Mouse (Mus musculus) embryonic fibroblast, embryonic 13.5 days (primary cell): ENCODE measurements around the gene B4galt1.

Source experiments
- CTCF ChIP-seq: IDR thresholded peaks from 2 replicates; pipeline ENCODE4 v1.5.1; 2011; ENCODE audit warnings: mild to moderate bottlenecking, control low read depth, low read length, moderate library complexity, borderline replicate concordance; ENCODE audit not compliant: insufficient read depth
- POLR2A ChIP-seq: IDR thresholded peaks from 2 replicates; pipeline ENCODE4 v1.6.1; 2011; ENCODE audit warnings: low read depth, mild to moderate bottlenecking, control low read depth, low read length, moderate library complexity

DNA sequence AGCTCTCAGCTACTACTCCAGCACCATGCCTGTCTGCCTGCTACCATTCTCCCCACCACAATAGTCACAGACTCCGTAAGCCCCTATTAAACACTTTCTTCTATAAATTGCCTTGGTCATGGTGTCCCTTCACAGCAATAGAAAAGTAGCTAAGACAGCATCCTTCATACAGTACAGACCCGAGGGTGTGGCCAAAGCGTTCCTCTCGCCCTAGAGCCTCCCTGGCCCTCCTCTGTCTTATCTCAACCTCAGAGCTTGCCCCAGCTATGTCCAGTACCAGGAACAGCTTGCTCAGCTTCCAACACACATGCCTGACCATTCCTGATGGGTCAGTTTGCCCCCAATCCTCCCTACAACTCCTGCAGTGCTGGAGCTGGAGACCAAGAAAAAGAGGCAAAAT, 46.8 kb upstream of the B4galt1 start:
- TF ChIP-seq CTCF (no peak), POLR2A (no peak)
